Mouse (Mus musculus) thymus, postnatal 14 days (tissue): ENCODE data around the gene Coasy.
A peak's percentile ranks its signal among the peaks of the same experiment; 100 is the strongest.
"Not testable (repeated sequence)": the region's sequence is repeated elsewhere in the genome, so short reads cannot be mapped to it uniquely, and the experiment has no call there.

Experiments
- DNase-seq: peaks from one replicate; pipeline ENCODE4 v3.0.0; 2021

Gene Coasy

GRCm38 (mm10) chr11:101095314-101096024, 13.1 kb downstream of the Coasy start, which contains the start of gene Psmc3ip:
Gene Psmc3ip, minus strand, starts transcription at chr11:101095436.
- peak; percentile 92 for DNase-seq

- DNase-seq = no peak
These were observed 15.9 kb downstream of the Coasy start for GRCm38 (mm10) chr11:101098231-101098630.

GRCm38 (mm10) chr11:101103011-101103410, 20.6 kb downstream of the Coasy start:
- no peak for DNase-seq

- no peak for DNase-seq
These were observed 27.0 kb downstream of the Coasy start for GRCm38 (mm10) chr11:101109351-101109750.

GRCm38 (mm10) chr11:101110708-101111107, 28.3 kb downstream of the Coasy start:
- DNase-seq = no peak

- DNase-seq = no peak
These were observed 28.8 kb downstream of the Coasy start for GRCm38 (mm10) chr11:101111178-101111577.

- DNase-seq = no peak
These were observed 29.8 kb downstream of the Coasy start for GRCm38 (mm10) chr11:101112186-101112585.

- DNase-seq = no peak
These were observed 33.2 kb downstream of the Coasy start for GRCm38 (mm10) chr11:101115564-101115963.

- peak; percentile 14 for DNase-seq
These were observed 35.7 kb downstream of the Coasy start for GRCm38 (mm10) chr11:101118105-101118504.

- no peak for DNase-seq
These were observed 36.9 kb downstream of the Coasy start for GRCm38 (mm10) chr11:101119131-101119760.

GRCm38 (mm10) chr11:101119761-101120544, 37.6 kb downstream of the Coasy start, which contains the start of the genes Retreg3 and Tubg1:
Gene Retreg3, minus strand, starts transcription at chr11:101119893.
Gene Tubg1, plus strand, starts transcription at chr11:101119938.
- DNase-seq = peak; percentile 99

GRCm38 (mm10) chr11:101120545-101121188, 38.3 kb downstream of the Coasy start:
- DNase-seq = peak; percentile 27

GRCm38 (mm10) chr11:101124494-101124893, 42.1 kb downstream of the Coasy start:
- DNase-seq = not testable (repeated sequence)

- not testable (repeated sequence) for DNase-seq
These were observed 42.6 kb downstream of the Coasy start for GRCm38 (mm10) chr11:101125008-101125407.

- peak; percentile 27 for DNase-seq
These were observed 44.7 kb downstream of the Coasy start for GRCm38 (mm10) chr11:101127075-101127474.

- DNase-seq = no peak
These were observed 46.7 kb downstream of the Coasy start for GRCm38 (mm10) chr11:101128996-101129577.

GRCm38 (mm10) chr11:101130056-101130756, 47.8 kb downstream of the Coasy start:
- no peak for DNase-seq

- DNase-seq = no peak
These were observed 48.8 kb downstream of the Coasy start for GRCm38 (mm10) chr11:101131187-101131586.

- peak; percentile 40 for DNase-seq
These were observed 49.3 kb downstream of the Coasy start for GRCm38 (mm10) chr11:101131701-101132100.

- DNase-seq = no peak
These were observed 50.7 kb downstream of the Coasy start for GRCm38 (mm10) chr11:101133037-101133436.

- no peak for DNase-seq
These were observed 52.0 kb downstream of the Coasy start for GRCm38 (mm10) chr11:101134217-101134865.
